8 mouse cellular contexts compared by ENCODE assay signal in genomic region chr7:62463007-62463877, GRCm38 (mm10). TPM values are rescaled to one million over a fixed set of nuclear protein-coding genes. Genes with fewer than 3 reads are reported as not detected.
DNase-seq lines count a peak whose midpoint lies in the region; ATAC-seq and TF ChIP-seq lines count a peak whose summit lies in the region.

No protein-coding gene starts in this region.

- peak overlapping the region; percentile 48 for H3K9ac ChIP-seq in heart, postnatal 0 days (replicated peaks; ENCODE audit: low read depth, low read length)
- peak overlapping the region; percentile 88 for H3K9ac ChIP-seq in limb, embryonic 11.5 days (ENCODE audit: low read length)

- peak overlapping the region; percentile 13 for H3K27ac ChIP-seq in gastrocnemius, adult 2 months
- H3K27ac ChIP-seq in embryonic facial prominence, embryonic 10.5 days (replicated peaks): peak overlapping the region; percentile 96
- H3K27ac ChIP-seq in heart, postnatal 0 days (ENCODE audit: low read depth): peak overlapping the region; percentile 70
- H3K27ac ChIP-seq in limb, embryonic 11.5 days (replicated peaks; ENCODE audit: low read depth, low read length): peak overlapping the region; percentile 95

- H3K4me1 ChIP-seq in E14TG2a.4 (replicated peaks; ENCODE audit: low read depth, low read length): peaks cover 25% of the 10 kb centered on the region
- 0 out of 2 replicates have a peak, but pooled peaks cover 2% of the 10 kb centered on the region for H3K4me1 ChIP-seq in embryonic facial prominence, embryonic 10.5 days
- H3K4me1 ChIP-seq in heart, postnatal 0 days (ENCODE audit: control insufficient read depth, insufficient read depth): no peaks in the 10 kb centered on the region
- H3K4me1 ChIP-seq in limb, embryonic 11.5 days (ENCODE audit: control insufficient read depth, insufficient read depth, low read length): no peaks in the 10 kb centered on the region

- no peak for TF ChIP-seq CTCF in gastrocnemius, adult 2 months (IDR thresholded peaks at IDR 0.05)
- TF ChIP-seq CTCF in E14TG2a.4 (conservative IDR thresholded peaks at IDR 0.05; ENCODE audit: low read length): no peak
- no peak for TF ChIP-seq CTCF in heart, postnatal 0 days (IDR thresholded peaks at IDR 0.05; ENCODE audit: low read depth)

- no peak for ATAC-seq in heart, postnatal 0 days (ENCODE audit: insufficient read depth, low read depth)
- peak; percentile 35; the same call in 1 of the 2 replicates for ATAC-seq in limb, embryonic 11.5 days (ENCODE audit: insufficient number of reproducible peaks, low FRiP score, low TSS enrichment, low read depth)
- ATAC-seq in erythroid progenitor cell, adult 5-6 weeks (replicated peaks; ENCODE audit: low FRiP score, poor library complexity, severe bottlenecking): no peak

- DNase-seq in gastrocnemius, adult 2 months: peak; percentile 23
- DNase-seq in gastrocnemius, adult 8-10 months (ENCODE audit: low spot score in 2 of 2): no peak
- peak; percentile 59 for DNase-seq in embryonic facial prominence, embryonic 10.5 days (ENCODE audit: low spot score)
- no peak for DNase-seq in heart, postnatal 0 days (ENCODE audit: low spot score)
- DNase-seq in limb, embryonic 11.5 days (ENCODE audit: low spot score): peak; percentile 62
- peak; percentile 49 for DNase-seq in neural tube, embryonic 10.5 days (ENCODE audit: extremely low spot score, low spot score)

- peak overlapping the region; percentile 80 for H3K4me3 ChIP-seq in gastrocnemius, adult 2 months
- H3K4me3 ChIP-seq in E14TG2a.4 (replicated peaks; ENCODE audit: low read length): peak overlapping the region; percentile 84
- peak overlapping the region; percentile 71 for H3K4me3 ChIP-seq in embryonic facial prominence, embryonic 10.5 days
- peak overlapping the region; percentile 53 for H3K4me3 ChIP-seq in heart, postnatal 0 days (ENCODE audit: low read depth, low read length)
- H3K4me3 ChIP-seq in limb, embryonic 11.5 days (ENCODE audit: low read depth, low read length): peak overlapping the region; percentile 55

- H3K9me3 ChIP-seq in E14TG2a.4 (ENCODE audit: low read length): no peaks in the 10 kb centered on the region
- H3K9me3 ChIP-seq in embryonic facial prominence, embryonic 10.5 days: peaks cover 24% of the 10 kb centered on the region
- no peaks in the 10 kb centered on the region for H3K9me3 ChIP-seq in heart, postnatal 0 days (replicated peaks; ENCODE audit: control insufficient read depth, low read length)
- peaks cover 2% of the 10 kb centered on the region; the same call in 1 of the 2 replicates for H3K9me3 ChIP-seq in limb, embryonic 11.5 days (ENCODE audit: control insufficient read depth, low read length)

- 29% methylated on average over 55 of the region's 55 CpGs for WGBS in embryonic facial prominence, embryonic 10.5 days
- WGBS in heart, postnatal 0 days: 27% methylated on average over 48 of the region's 55 CpGs
- WGBS in limb, embryonic 11.5 days: 26% methylated on average over 55 of the region's 55 CpGs

- TF ChIP-seq EP300 in heart, postnatal 0 days (IDR thresholded peaks at IDR 0.05; ENCODE audit: low read depth): no peak

- intact Hi-C loops in gastrocnemius, adult 2 months (cut with DNase I): no loop called here

- no peaks in the 10 kb centered on the region for H3K36me3 ChIP-seq in E14TG2a.4 (ENCODE audit: insufficient read depth, low read length)
- H3K36me3 ChIP-seq in embryonic facial prominence, embryonic 10.5 days (replicated peaks): no peaks in the 10 kb centered on the region; the same call in 1 of the 2 replicates
- H3K36me3 ChIP-seq in heart, postnatal 0 days (replicated peaks; ENCODE audit: control insufficient read depth, insufficient read depth, low read length): no peaks in the 10 kb centered on the region
- no peaks in the 10 kb centered on the region for H3K36me3 ChIP-seq in limb, embryonic 11.5 days (ENCODE audit: control insufficient read depth, insufficient read depth, low read length)

- peaks cover 59% of the 10 kb centered on the region for H3K27me3 ChIP-seq in E14TG2a.4 (ENCODE audit: insufficient read depth, low read length)
- no peaks in the 10 kb centered on the region for H3K27me3 ChIP-seq in embryonic facial prominence, embryonic 10.5 days (replicated peaks; ENCODE audit: low read depth, poor library complexity, severe bottlenecking)
- no peaks in the 10 kb centered on the region for H3K27me3 ChIP-seq in heart, postnatal 0 days (ENCODE audit: control insufficient read depth, insufficient read depth, low read length)
- H3K27me3 ChIP-seq in limb, embryonic 11.5 days (ENCODE audit: control insufficient read depth, insufficient read depth, low read length): no peaks in the 10 kb centered on the region

- H3K4me2 ChIP-seq in heart, postnatal 0 days (ENCODE audit: low read depth, low read length): peak overlapping the region; percentile 69
- peak overlapping the region; percentile 46 for H3K4me2 ChIP-seq in limb, embryonic 11.5 days (ENCODE audit: low read depth, severe bottlenecking)

RNA-seq across cellular contexts. Expression of gene Peg12, which starts 1.1 kb away (rescaled TPM):
- total RNA-seq in gastrocnemius, adult 2 months (2021): under 1 TPM; 0.38 to 0.64 TPM
- under 1 TPM; 0.11 to 0.31 (median 0.23) TPM for total RNA-seq in gastrocnemius, adult 8-10 months (2022)
- polyA plus RNA-seq in embryonic facial prominence, embryonic 10.5 days (2016; fragmentation: Nextera tagmentation; extraction: Ambion mirVana): 76.8 and 82.8 TPM in 2 replicates
- 2.1 and 4.3 TPM in 2 replicates for total RNA-seq in heart, postnatal 0 days (2014; rRNA removed; ENCODE audit: low replicate concordance)
- 4.6 and 4.7 TPM in 2 replicates for polyA plus RNA-seq in heart, postnatal 0 days (2015; fragmentation: Nextera tagmentation; extraction: Ambion mirVana)
- polyA plus RNA-seq in limb, embryonic 11.5 days (2014; fragmentation: Nextera tagmentation; extraction: Ambion mirVana): 53.6 and 54.6 TPM in 2 replicates
- not detected in 2 replicates for total RNA-seq in erythroid progenitor cell, adult 5-6 weeks (2015; ENCODE audit: low replicate concordance)
- not detected in 2 replicates for total RNA-seq in erythroid progenitor cell, adult 5-6 weeks (2017; ENCODE audit: low replicate concordance)

RNA-seq across cellular contexts. Expression of gene Mkrn3, which starts 43.3 kb away (rescaled TPM):
- under 1 TPM; 0.15 to 0.25 TPM for total RNA-seq in gastrocnemius, adult 2 months (2021)
- under 1 TPM in 3 of 4 experiments, not detected in 1; 0.12 to 0.32 (median 0.25) TPM for total RNA-seq in gastrocnemius, adult 8-10 months (2022)
- polyA plus RNA-seq in embryonic facial prominence, embryonic 10.5 days (2016; fragmentation: Nextera tagmentation; extraction: Ambion mirVana): 9.3 and 9.6 TPM in 2 replicates
- total RNA-seq in heart, postnatal 0 days (2014; rRNA removed; ENCODE audit: low replicate concordance): 0.88 and 8.1 TPM in 2 replicates
- polyA plus RNA-seq in heart, postnatal 0 days (2015; fragmentation: Nextera tagmentation; extraction: Ambion mirVana): 1.4 TPM in 2 replicates
- 6.6 and 7.8 TPM in 2 replicates for polyA plus RNA-seq in limb, embryonic 11.5 days (2014; fragmentation: Nextera tagmentation; extraction: Ambion mirVana)
- not detected in 2 replicates for total RNA-seq in erythroid progenitor cell, adult 5-6 weeks (2015; ENCODE audit: low replicate concordance)
- total RNA-seq in erythroid progenitor cell, adult 5-6 weeks (2017; ENCODE audit: low replicate concordance): not detected in 2 replicates

Comparison
In these comparisons a context has a peak if more than half of its experiments do, and no peak if none do; other contexts are left out.
1. DNase-seq: peak in gastrocnemius, adult 2 months (single experiment), embryonic facial prominence, embryonic 10.5 days (single experiment), limb, embryonic 11.5 days (single experiment) and neural tube, embryonic 10.5 days (single experiment); none in gastrocnemius, adult 8-10 months (0 of 2) and heart, postnatal 0 days (single experiment).
2. H3K27ac ChIP-seq: peak in every context shown above with its lines; median percentile 96 in embryonic facial prominence, embryonic 10.5 days; 95 in limb, embryonic 11.5 days; 70 in heart, postnatal 0 days; 13 in gastrocnemius, adult 2 months.
3. Peak in every context shown above with its lines, with median percentiles within 50 percentile points of each other: H3K4me3 ChIP-seq.